Mouse (Mus musculus) hindbrain, postnatal 0 days (tissue): ENCODE measurements around the gene Coro6. TPM values are rescaled to one million over a fixed set of nuclear protein-coding genes. Genes with fewer than 3 reads are reported as not detected.
A peak's percentile ranks its signal among the peaks of the same experiment; 100 is the strongest.

ENCODE experiments used
- ATAC-seq: fragments of 200-750 bp; cut with Nextera tagmentation; 2 replicates; pipeline ENCODE4 v1.8.0; 2017; ENCODE audit warnings: mild to moderate bottlenecking, moderate TSS enrichment, moderate library complexity
- DNase-seq: peaks from one replicate; pipeline ENCODE4 v3.0.0-alpha.2; 2015; ENCODE audit warnings: low spot score
- H3K27ac ChIP-seq: fragments of 300-500 bp; sonication (generic); 2 replicates; pipeline ENCODE4 v1.5.1; 2014; ENCODE audit warnings: mild to moderate bottlenecking
- H3K27me3 ChIP-seq: fragments of 300-500 bp; sonication (generic); 2 replicates; pipeline ENCODE4 v1.6.1; 2014; ENCODE audit warnings: low read length, mixed read lengths; ENCODE audit not compliant: insufficient read depth
- H3K36me3 ChIP-seq: fragments of 300-500 bp; sonication (generic); 2 replicates; pipeline ENCODE4 v1.6.1; 2014; ENCODE audit warnings: low read length, mixed read lengths; ENCODE audit not compliant: insufficient read depth
- H3K4me1 ChIP-seq: fragments of 300-500 bp; sonication (generic); 2 replicates; pipeline ENCODE4 v1.6.1; 2014; ENCODE audit warnings: antibody characterized with exemption, low read length, mixed read lengths; ENCODE audit not compliant: insufficient read depth
- H3K4me2 ChIP-seq: fragments of 300-500 bp; sonication (generic); 2 replicates; pipeline ENCODE4 v1.6.1; 2014; ENCODE audit warnings: low read depth, mild to moderate bottlenecking, low read length, moderate library complexity, mixed read lengths
- H3K4me3 ChIP-seq: fragments of 300-500 bp; sonication (generic); 2 replicates; pipeline ENCODE4 v1.5.1; 2014; ENCODE audit warnings: low read length
- H3K9ac ChIP-seq: fragments of 300-500 bp; sonication (generic); replicated peaks from 2 replicates; pipeline ENCODE4 v1.6.1; 2014; ENCODE audit warnings: mild to moderate bottlenecking, low read length, moderate library complexity, mixed read lengths
- H3K9me3 ChIP-seq: fragments of 300-500 bp; sonication (generic); 2 replicates; pipeline ENCODE4 v1.6.1; 2016; ENCODE audit warnings: low read length, mixed read lengths
- CTCF ChIP-seq: IDR thresholded peaks from 2 replicates; pipeline ENCODE4 v1.5.1; 2016; ENCODE audit warnings: antibody characterized with exemption, control low read depth, low read depth
- WGBS: fragments of 180-500 bp; shearing (Covaris S2); extraction: QIAGEN DNeasy Blood & Tissue Kit; methylation state at CpG from one replicate; pipeline ENCODE4 v1.1.7; 2014; 5-methylcytosine and 5-hydroxymethylcytosine counted together
- polyA plus RNA-seq: library from polyadenylated mRNA; unstranded; fragments of >200 nt; fragmentation: Nextera tagmentation; extraction: Ambion mirVana; gene quantifications from 2 replicates; pipeline ENCODE4 v1.2.1, GENCODE M21; 2015
- total RNA-seq: library from RNA; depleted of rRNA; stranded (reverse); fragments of >200 nt; gene quantifications from 2 replicates; pipeline ENCODE4 v1.2.3, GENCODE M21; 2014

Coro6 gene
- total and polyA plus RNA-seq, 2 experiments from 2014 or later = 1.3 to 2.4 TPM

DNA sequence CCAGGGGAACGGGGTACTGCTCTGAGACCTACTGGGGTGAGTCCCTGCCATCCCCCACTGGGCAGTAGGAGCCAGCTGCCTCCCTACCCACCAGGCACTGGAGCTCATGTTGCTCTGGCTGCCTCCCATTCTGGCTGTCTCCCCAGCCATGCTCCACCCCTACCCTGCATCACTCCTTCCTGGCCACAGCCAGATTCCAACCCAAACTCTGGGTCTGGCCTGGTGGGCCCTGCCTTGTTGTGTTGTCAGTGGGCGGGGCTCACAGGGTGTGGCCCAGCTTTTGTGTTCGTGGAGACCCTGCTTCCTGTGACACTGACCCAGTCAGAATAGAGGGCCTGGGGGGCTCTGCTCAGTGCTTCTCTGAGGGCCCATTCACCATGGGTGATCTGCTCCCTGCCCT is 41.3 kb downstream of the Coro6 start:
- 53% methylated on average over 3 of the region's 3 CpGs for WGBS
- ATAC-seq = no peak
- Histone ChIP-seq H3K36me3 (peaks cover 55% of the 10 kb centered on the region), H3K9me3 (no peaks in the 10 kb centered on the region), H3K27me3 (no peaks in the 10 kb centered on the region), H3K4me2 (no peak overlapping the region), H3K9ac (no peak overlapping the region), H3K4me3 (no peak overlapping the region), H3K4me1 (peaks cover 11% of the 10 kb centered on the region; the same call in 1 of the 2 replicates), H3K27ac (no peak overlapping the region)
- no peak for TF ChIP-seq CTCF
- no peak for DNase-seq

DNA sequence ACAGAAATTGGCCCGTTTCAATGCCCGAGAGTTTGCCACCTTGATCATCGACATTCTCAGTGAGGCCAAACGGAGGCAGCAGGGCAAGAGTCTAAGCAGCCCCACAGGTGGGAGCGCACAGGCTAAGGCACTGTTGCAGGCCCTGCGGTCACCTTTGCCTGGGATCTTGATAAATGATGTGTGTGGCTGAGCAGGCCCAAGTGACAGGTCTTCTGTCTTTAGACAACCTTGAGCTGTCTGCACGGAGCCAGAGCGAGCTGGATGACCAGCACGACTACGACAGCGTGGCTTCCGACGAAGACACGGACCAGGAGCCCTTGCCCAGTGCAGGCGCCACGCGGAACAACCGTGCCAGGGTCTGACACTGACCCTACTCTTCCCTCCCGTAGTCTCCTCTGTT is 42.2 kb downstream of the Coro6 start:
- no peaks in the 10 kb centered on the region for H3K9me3 ChIP-seq
- H3K27me3 ChIP-seq = no peaks in the 10 kb centered on the region
- no peak for TF ChIP-seq CTCF
- DNase-seq (no peak), ATAC-seq (no peak)
- H3K36me3 ChIP-seq = peaks cover 53% of the 10 kb centered on the region
- no peak overlapping the region for H3K4me3 ChIP-seq
- 91% methylated on average over 19 of the region's 19 CpGs for WGBS
- no peak overlapping the region for H3K27ac ChIP-seq
- no peak overlapping the region for H3K9ac ChIP-seq
- no peak overlapping the region for H3K4me2 ChIP-seq
- peaks cover 9% of the 10 kb centered on the region; the same call in 1 of the 2 replicates for H3K4me1 ChIP-seq

DNA sequence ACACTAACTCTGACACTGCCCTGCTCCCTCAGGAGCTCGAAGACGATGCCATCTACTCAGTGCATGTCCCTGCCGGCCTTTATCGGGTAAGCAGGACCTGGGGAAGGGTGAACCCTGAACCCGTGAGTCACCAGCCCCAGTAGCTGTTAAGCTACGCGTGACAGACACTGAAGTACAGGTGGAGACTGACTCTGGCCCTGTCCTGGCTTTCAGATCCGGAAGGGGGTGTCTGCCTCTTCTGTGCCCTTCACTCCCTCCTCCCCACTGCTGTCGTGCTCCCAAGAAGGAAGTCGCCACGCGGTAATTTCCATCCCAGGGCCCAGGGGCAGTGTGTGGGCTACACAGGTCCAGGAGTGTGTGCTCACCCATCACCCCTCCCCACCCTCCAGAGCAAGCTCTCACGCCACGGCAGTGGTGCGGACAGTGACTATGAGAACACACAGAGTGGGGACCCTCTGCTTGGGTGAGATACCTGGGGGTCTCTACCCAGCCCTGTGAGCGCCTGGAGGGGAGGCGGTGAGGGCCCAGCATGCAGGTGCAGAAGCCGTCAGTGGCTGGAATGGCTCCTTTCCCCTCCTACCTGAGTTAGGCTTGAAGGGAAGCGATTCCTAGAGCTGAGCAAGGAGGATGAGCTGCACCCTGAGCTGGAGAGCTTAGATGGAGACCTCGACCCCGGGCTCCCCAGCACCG is 43.2 kb downstream of the Coro6 start:
- Histone ChIP-seq H3K4me2 (no peak overlapping the region), H3K9me3 (no peaks in the 10 kb centered on the region), H3K4me3 (no peak overlapping the region), H3K27ac (no peak overlapping the region), H3K36me3 (peaks cover 46% of the 10 kb centered on the region), H3K4me1 (peaks cover 9% of the 10 kb centered on the region; the same call in 1 of the 2 replicates), H3K9ac (no peak overlapping the region), H3K27me3 (no peaks in the 10 kb centered on the region)
- no peak for DNase-seq
- 90% methylated on average over 22 of the region's 22 CpGs for WGBS
- TF ChIP-seq CTCF = no peak
- no peak for ATAC-seq

- H3K4me2 ChIP-seq = no peak overlapping the region
- H3K36me3 ChIP-seq = peaks cover 46% of the 10 kb centered on the region
- 81% methylated on average over 14 of the region's 14 CpGs for WGBS
- peaks cover 5% of the 10 kb centered on the region; the same call in 1 of the 2 replicates for H3K4me1 ChIP-seq
- no peak overlapping the region for H3K27ac ChIP-seq
- no peak for ATAC-seq
- no peaks in the 10 kb centered on the region for H3K9me3 ChIP-seq
- TF ChIP-seq CTCF = no peak
- H3K4me3 ChIP-seq = no peak overlapping the region
- no peak for DNase-seq
- no peaks in the 10 kb centered on the region for H3K27me3 ChIP-seq
- H3K9ac ChIP-seq = no peak overlapping the region
Measured at GRCm38 (mm10) chr11:77506273-77506672, 44.1 kb downstream of the Coro6 start.

DNA sequence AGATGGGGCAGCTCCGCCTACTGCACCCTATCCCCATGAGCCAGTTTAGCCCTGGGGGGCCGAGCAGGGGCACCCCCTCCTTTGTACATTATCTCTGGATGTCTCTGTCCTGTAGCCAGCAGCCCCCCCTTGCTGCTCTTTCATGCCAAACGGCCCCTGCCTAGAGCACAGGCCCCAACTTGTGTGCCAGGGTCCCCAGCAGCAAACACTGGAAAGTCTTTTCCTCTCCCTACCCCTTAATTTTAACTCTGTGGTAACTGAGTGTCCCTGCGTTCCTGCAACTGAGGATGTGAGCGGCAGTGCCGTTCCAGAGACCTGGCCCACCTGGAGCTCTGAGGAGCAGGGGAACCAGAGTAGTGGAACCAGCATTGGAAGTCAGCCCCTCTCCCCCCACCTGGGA is 44.7 kb downstream of the Coro6 start:
- no peak overlapping the region for H3K4me2 ChIP-seq
- H3K27ac ChIP-seq = no peak overlapping the region
- no peak for ATAC-seq
- peaks cover 46% of the 10 kb centered on the region for H3K36me3 ChIP-seq
- H3K27me3 ChIP-seq = no peaks in the 10 kb centered on the region
- peaks cover 5% of the 10 kb centered on the region; the same call in 1 of the 2 replicates for H3K4me1 ChIP-seq
- 78% methylated on average over 6 of the region's 6 CpGs for WGBS
- no peaks in the 10 kb centered on the region for H3K9me3 ChIP-seq
- no peak for DNase-seq
- no peak overlapping the region for H3K4me3 ChIP-seq
- no peak overlapping the region for H3K9ac ChIP-seq
- no peak for TF ChIP-seq CTCF

GRCm38 (mm10) chr11:77507426-77507825 is 45.2 kb downstream of the Coro6 start:
- H3K4me2 ChIP-seq = no peak overlapping the region
- WGBS = 68% methylated on average over 4 of the region's 4 CpGs
- no peak for TF ChIP-seq CTCF
- no peaks in the 10 kb centered on the region for H3K27me3 ChIP-seq
- ATAC-seq = 0 out of 2 replicates have a peak, but pooled peaks have one; percentile 5
- H3K36me3 ChIP-seq = peaks cover 46% of the 10 kb centered on the region
- H3K4me1 ChIP-seq = peaks cover 5% of the 10 kb centered on the region; the same call in 1 of the 2 replicates
- peak overlapping the region; percentile 4; the same call in 1 of the 2 replicates for H3K27ac ChIP-seq
- no peak overlapping the region for H3K9ac ChIP-seq
- no peak for DNase-seq
- H3K4me3 ChIP-seq = no peak overlapping the region
- no peaks in the 10 kb centered on the region for H3K9me3 ChIP-seq
